Mouse (Mus musculus) splenic B cell, adult 2 months (primary cell): ENCODE data around the gene Stk16.
"Not testable (repeated sequence)": the region's sequence is repeated elsewhere in the genome, so short reads cannot be mapped to it uniquely, and the experiment has no call there.

Experiments
- DNase-seq: peaks from one replicate; pipeline ENCODE4 v3.0.0-alpha.2; 2011; ENCODE audit warnings: low read depth, low spot score
- H3K27me3 ChIP-seq: 2 replicates; pipeline ENCODE4 v1.6.1; 2012; ENCODE audit warnings: mild to moderate bottlenecking, low read length, moderate library complexity, mixed read lengths; ENCODE audit not compliant: control insufficient read depth, poor library complexity, insufficient read depth, severe bottlenecking
- H3K36me3 ChIP-seq: 2 replicates; pipeline ENCODE4 v1.6.1; 2012; ENCODE audit warnings: mild to moderate bottlenecking, low read length, moderate library complexity, mixed read lengths; ENCODE audit not compliant: control insufficient read depth, poor library complexity, insufficient read depth, severe bottlenecking

The Stk16 gene

DNA sequence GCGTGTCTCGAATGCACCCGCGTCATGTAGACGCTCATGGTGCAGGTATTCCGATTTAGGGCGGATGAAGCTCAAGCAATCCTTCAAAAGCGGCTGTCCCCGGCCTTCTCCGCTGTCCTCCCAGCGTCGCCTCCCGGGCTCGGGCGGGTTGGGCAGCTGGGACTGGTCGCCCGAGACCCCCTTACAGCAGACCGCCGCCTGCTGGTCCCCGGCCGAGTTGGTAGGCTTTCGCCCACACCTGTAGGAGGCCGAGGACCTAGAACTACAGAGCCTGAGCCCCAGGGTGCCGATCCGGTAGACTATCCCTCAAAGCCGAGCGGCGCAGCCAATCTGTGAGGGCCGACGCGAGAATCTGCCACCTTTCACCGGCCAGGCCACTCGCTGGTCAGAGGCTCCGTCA lies 8.9 kb downstream of the Stk16 start, which contains the start of gene Tuba4a:
Gene Tuba4a (minus strand): TSS at position 335 of the 400 bp plus-strand sequence.
- peaks cover 9% of the 10 kb centered on the region for H3K36me3 ChIP-seq
- no peaks in the 10 kb centered on the region for H3K27me3 ChIP-seq
- DNase-seq, result no peak

DNA sequence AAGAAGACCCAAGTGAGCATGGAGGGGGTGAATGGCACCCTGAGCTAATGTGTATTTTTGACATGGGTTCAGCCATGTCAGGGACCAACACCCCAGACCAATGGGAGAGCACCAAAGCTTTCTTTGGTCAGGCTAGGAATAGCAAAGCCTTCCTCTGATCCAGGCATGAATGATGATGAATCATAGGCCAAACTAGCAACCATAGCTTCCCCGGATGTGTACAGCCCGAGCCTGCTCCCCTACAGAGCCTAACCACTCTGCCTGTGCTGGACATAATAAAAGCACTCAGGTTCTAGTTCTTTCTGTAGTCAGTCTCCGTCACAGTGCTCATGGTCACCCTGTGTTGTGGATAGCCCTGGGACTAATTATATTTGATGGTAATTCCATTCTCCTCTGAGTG lies 10.9 kb downstream of the Stk16 start:
- Histone ChIP-seq H3K27me3 (no peaks in the 10 kb centered on the region), H3K36me3 (no peaks in the 10 kb centered on the region; the same call in 1 of the 2 replicates)
- DNase-seq, result no peak

DNA sequence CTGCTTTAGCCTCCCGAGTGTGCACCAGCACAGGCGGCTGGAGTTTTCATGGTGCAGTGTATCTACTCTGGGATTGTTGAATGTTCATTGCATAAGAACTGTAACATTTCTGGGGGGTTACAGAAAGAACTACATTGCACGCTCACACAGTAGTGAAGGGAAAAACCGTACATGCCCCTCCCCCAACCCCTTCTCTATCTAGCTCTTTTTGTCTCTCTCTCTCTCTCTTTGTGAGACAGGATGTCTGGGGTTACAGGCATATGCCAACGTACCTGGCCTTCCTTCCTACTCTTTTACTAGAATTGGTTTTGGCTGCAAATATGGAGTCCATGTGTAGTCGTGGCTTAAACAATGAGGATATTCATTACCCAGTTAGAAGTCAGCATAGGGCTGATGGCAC lies 12.3 kb downstream of the Stk16 start:
- Histone ChIP-seq H3K27me3 (no peaks in the 10 kb centered on the region), H3K36me3 (no peaks in the 10 kb centered on the region)
- DNase-seq, result no peak

- Histone ChIP-seq H3K27me3 (no peaks in the 10 kb centered on the region), H3K36me3 (no peaks in the 10 kb centered on the region)
- peak; percentile 42 for DNase-seq
Measured at GRCm38 (mm10) chr1:75223532-75223931, 12.9 kb downstream of the Stk16 start.

DNA sequence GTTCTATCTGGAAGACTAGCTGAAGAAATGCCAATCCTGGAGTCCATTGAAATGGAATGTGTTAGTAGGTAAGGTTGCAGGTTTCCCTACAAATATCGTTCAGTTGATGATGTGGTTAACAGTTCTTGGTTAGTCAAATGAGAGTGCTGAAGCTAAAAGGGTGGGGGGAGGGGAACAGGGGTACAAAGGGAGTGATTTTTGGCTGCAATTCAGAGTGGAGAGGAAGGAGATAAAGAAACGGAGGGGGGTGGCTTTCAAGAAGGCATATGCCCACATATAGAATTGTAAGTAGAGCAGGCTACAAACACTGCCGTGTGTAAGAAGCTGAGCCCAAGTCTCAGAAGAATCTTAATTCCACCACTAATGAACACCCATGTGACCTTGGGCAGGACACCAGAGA lies 14.8 kb downstream of the Stk16 start:
- no peak for DNase-seq
- no peaks in the 10 kb centered on the region for H3K27me3 ChIP-seq
- no peaks in the 10 kb centered on the region for H3K36me3 ChIP-seq

GRCm38 (mm10) chr1:75226138-75226537 lies 15.5 kb downstream of the Stk16 start:
- H3K36me3 ChIP-seq, result no peaks in the 10 kb centered on the region
- DNase-seq, result no peak
- H3K27me3 ChIP-seq, result no peaks in the 10 kb centered on the region

GRCm38 (mm10) chr1:75227653-75228052 lies 17.0 kb downstream of the Stk16 start:
- DNase-seq, result no peak

GRCm38 (mm10) chr1:75229158-75229557 lies 18.5 kb downstream of the Stk16 start:
- no peak for DNase-seq
- H3K36me3 ChIP-seq, result no peaks in the 10 kb centered on the region
- no peaks in the 10 kb centered on the region for H3K27me3 ChIP-seq

More at GRCm38 (mm10) chr1:75227653-75228052, 17.0 kb downstream of the Stk16 start:
- no peaks in the 10 kb centered on the region for H3K27me3 ChIP-seq
- no peaks in the 10 kb centered on the region for H3K36me3 ChIP-seq

GRCm38 (mm10) chr1:75230335-75230994 lies 19.8 kb downstream of the Stk16 start:
- Histone ChIP-seq H3K36me3 (no peaks in the 10 kb centered on the region), H3K27me3 (no peaks in the 10 kb centered on the region)
- no peak for DNase-seq

DNA sequence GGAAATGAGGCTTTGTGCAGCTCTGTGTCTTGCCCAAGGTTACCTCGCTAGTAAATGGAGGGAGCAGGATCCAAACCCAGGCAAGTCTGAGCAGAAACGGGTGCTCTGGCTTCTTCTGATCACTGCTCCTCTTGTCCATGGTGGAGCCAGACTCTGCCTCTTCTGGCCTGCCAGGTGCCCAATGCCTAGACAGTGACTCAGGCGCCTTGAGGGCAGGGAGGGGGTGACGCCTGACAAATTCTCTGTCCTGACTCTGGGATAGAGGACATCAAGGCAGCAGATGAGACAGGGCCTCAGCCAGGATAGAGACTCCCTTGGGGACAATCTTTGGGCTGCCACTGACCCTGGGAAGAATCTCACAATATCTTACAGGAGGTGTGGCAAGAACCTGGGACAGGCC lies 20.6 kb downstream of the Stk16 start:
- Histone ChIP-seq H3K36me3 (no peaks in the 10 kb centered on the region), H3K27me3 (no peaks in the 10 kb centered on the region)
- DNase-seq, result no peak

GRCm38 (mm10) chr1:75231664-75232152 lies 21.1 kb downstream of the Stk16 start, which contains the start of gene A630095N17Rik:
Gene A630095N17Rik (minus strand): TSS chr1:75232102.
- Histone ChIP-seq H3K36me3 (no peaks in the 10 kb centered on the region), H3K27me3 (no peaks in the 10 kb centered on the region)
- DNase-seq, result no peak

GRCm38 (mm10) chr1:75232489-75232888 lies 21.9 kb downstream of the Stk16 start:
- not testable (repeated sequence) for H3K27me3 ChIP-seq, DNase-seq, H3K36me3 ChIP-seq

DNA sequence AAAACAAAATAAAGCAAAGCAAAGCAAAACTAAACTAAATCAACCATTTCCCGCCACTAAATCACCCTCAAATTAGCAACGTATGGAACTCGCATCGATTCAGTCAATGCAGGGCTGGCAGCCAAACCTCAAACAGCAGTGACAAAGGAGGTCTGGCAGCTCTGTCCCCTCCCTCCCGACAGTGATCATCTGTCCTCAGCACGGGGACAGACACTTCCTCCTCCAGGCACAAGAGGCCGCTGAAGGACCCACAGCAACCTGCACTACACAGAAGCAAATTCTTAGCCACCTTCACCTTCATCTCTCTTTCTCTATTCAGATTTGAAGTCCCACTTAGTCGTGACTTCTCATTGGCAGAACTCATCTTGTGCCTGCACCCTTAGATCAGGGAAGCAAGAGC lies 24.0 kb downstream of the Stk16 start:
- Histone ChIP-seq H3K27me3 (no peaks in the 10 kb centered on the region), H3K36me3 (peaks cover 2% of the 10 kb centered on the region; the same call in 1 of the 2 replicates)
- peak; percentile 89 for DNase-seq

DNA sequence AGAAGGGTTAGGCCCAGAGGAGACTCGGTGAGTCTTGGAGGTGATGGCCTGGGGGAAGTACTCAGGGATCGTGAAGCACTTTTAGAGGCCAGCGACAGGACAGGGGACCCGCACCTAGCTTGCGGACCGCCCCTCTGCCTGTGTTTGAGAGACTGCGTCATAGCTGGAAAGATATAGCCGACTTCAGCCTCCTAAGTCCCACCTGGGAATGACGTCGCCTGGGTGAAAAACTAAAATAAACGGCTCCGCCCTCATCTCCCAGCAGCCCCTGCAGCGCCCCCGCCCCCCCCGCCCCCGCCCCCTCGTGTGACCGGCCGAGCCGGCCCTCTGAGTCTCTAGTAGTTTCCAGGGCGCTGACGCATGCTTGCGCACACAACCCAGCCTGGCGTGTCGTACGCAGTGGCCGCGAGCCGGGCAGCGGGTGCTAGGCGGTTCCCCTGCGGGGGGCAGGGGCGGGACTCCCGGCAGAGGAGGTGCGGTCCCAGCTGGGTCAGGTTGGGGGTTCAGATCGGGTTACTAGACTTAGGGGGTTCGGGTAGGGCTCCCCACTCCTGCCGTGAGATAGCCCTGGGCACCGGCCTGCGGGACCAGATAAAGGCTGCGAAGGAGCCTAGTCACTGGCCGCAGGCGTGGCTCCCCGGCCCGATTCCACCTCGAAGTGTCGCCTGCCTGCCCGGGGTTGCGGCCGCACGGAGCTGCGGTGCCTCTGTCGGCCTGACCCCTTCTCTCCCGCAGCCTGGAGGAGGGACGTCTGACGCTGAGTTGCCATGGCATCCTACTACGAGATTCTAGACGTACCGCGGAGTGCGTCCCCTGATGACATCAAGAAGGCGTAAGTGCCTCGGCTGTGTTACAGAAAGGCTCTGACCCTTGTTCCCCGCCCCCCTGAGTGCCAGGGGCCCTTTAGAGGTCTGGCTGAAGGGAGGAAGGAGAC lies 25.7 kb downstream of the Stk16 start, which contains the start of gene Dnajb2:
Gene Dnajb2 (plus strand): TSS at position 290 of the 934 bp plus-strand sequence.
- Histone ChIP-seq H3K27me3 (no peaks in the 10 kb centered on the region), H3K36me3 (peaks cover 2% of the 10 kb centered on the region; the same call in 1 of the 2 replicates)
- peak; percentile 96 for DNase-seq

DNA sequence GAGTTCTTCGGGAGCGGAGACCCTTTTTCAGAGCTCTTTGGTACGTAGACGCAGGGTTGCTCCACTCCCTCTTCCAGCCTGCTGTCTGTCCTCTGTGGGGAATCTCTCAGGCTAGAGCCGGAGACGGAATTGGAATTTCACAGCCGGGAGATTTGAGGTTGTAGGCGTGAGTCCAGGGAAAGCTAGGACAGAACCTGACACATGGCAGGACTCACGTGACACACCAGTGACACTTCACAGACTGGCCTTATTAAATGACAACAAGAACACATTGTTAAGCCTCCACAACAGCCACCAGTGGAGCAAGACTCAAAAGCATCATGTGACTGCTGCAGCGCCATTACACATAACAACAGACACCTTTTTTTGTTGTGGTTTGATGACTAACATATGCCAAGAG lies 29.0 kb downstream of the Stk16 start:
- no peak for DNase-seq
- H3K36me3 ChIP-seq, result peaks cover 2% of the 10 kb centered on the region; the same call in 1 of the 2 replicates
- no peaks in the 10 kb centered on the region for H3K27me3 ChIP-seq
